Mouse (Mus musculus): ENCODE results near the gene Gria1.

- TF ChIP-seq CTCF (IDR thresholded peaks at IDR 0.05; ENCODE audit: borderline replicate concordance, extremely low read depth, insufficient read depth, insufficient read length) = no peak
- TF ChIP-seq POLR2A (IDR thresholded peaks at IDR 0.05; ENCODE audit: borderline replicate concordance, extremely low read depth, insufficient read depth, insufficient read length, poor library complexity, severe bottlenecking) = no peak
Observed at GRCm38 (mm10) chr11:57090705-57091104, 79.5 kb downstream of the Gria1 start.
